Mouse (Mus musculus) lung, adult 10 weeks (tissue): ENCODE results near the gene Dchs1. TPM values are rescaled to one million over a fixed set of nuclear protein-coding genes. Genes with fewer than 3 reads are reported as not detected.

Experiments
- polyA plus RNA-seq: library from polyadenylated mRNA; stranded (reverse); fragments of 350-450 nt; fragmentation: Illumina TruSeq; extraction: RNeasy Lipid Tissue Mini Kit (QIAGEN cat#74804); gene quantifications from one replicate; pipeline ENCODE4 v1.2.3, GENCODE M21; 2014; ENCODE audit warnings: low read depth, low replicate concordance; ENCODE audit not compliant: insufficient read depth

Gene Dchs1
- 1.6 TPM for polyA plus RNA-seq

DNA sequence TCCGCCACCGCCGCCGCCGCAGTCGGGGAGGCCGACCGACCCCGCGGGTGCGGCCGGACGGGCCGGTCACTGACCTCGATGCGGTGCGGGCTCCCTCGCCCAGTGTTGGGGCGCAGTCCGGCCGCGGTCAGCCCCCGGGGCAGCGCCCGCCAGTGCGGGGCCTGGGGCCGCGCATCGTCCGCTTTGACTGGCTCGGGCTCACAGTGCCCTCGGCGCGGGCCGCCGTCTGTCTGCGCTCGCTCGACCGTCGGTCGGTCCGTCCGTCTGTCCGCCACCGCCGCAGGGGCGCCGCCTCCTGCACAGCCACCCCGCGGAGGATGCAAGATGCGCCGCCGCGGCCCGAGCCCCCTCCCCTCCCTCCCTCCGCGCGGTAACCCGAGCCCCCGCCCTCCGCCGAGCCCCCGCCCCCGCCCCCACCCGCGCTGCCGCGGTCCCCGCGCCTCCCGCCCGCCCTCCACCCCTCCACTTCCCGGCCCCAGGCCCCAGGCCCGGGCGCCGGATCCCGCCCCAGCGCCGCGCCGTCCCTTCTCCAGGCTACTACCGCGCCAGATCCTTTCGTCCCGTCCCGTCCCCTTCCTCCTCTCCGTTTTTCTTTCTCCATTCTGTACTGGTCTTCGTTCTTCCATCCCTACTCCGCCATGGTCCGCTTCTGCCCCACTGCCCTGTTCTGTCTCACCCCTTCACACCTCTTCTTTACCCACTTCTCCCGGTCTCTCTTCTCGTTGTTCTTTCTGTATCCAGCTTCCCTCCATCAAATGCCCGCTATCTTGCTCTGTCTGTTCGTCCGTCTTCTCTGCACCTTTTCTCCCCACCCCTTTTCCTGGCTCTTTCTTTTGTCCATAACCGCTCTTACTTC is at the start of gene Dchs1:
Gene Dchs1, minus strand, starts transcription at position 370 of the 856 bp plus-strand sequence.

DNA sequence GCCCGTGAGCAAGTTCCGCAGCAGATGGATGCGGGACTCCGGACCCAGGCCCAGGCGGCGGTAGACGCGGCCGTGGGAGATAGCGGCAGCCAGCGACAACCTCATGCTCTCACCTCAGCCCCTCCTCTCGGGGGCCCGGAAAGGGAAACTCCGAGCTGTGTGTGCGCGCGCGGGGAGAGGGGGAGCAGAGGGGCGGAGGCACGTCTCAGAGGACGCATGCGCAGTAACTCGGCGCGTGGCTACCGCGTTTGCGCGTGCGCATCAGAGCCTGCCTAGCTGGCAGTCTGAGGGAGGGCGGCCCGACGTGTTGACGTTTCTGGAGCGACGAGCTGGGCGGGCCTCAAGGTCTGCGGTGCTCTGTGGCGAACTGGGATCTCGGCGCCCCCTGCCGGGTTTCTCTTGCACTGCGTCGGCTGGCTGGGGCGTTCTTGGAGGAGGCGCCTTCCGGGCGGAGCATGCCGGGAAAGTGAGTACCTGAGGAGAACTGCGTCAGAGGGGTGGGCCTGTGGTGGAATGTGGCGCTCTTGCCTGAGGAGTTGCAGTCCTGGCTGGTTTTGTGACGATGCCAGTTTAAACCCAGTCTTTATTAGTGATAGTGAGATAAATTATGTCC is 23.5 kb upstream of the Dchs1 start, which contains the start of gene Mrpl17:
Gene Mrpl17, minus strand, starts transcription at position 223 of the 613 bp plus-strand sequence.

GRCm38 (mm10) chr7:105751491-105752433 is 35.7 kb downstream of the Dchs1 start, which contains the start of gene Tpp1:
Tpp1 (minus strand) TSS chr7:105752235.

GRCm38 (mm10) chr7:105743926-105744590 is 43.4 kb downstream of the Dchs1 start, which contains the start of gene Taf10:
Taf10 (minus strand) TSS chr7:105744361.

GRCm38 (mm10) chr7:105736911-105737521 is 50.4 kb downstream of the Dchs1 start, which contains the start of gene Rrp8:
Rrp8 (minus strand) TSS chr7:105737385.

DNA sequence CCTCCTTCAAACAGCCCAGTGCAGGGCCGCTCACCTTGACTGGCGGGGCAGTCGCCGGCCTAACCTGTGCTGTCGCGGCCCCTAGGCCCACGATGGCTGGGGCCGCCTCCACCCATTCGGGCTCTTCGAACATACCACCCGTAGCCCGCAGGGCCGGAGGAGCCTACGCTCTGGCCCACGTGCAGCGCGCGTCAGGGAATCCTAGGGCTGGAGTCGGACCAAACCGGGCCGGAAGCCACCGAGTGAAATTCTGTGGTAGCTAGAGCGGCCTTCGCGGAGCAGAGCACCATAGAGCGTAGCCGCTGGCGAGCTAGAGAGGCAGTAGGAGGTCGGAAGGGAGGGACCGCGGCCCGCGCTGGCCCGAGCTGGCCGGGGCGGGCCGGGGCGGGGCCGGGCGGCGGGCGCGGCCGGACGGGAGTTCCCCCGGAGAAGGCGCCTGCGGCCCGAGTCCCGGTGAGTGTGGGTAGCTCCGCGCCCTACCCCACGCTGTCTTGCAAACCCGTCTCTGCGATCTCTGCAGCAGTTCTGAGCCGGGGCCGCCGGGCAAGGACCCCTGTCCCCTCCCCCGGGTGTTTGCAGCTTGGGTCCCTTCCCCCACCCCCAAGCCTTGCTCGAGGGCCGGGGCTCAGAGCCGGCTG is 51.1 kb downstream of the Dchs1 start, which contains the start of gene Ilk:
Gene Ilk, plus strand, starts transcription at position 329 of the 638 bp plus-strand sequence.

Other genes starting within 250 kb of the Dchs1 start
- gene Smpd1, start 233.3 kb downstream of the Dchs1 start, polyA plus RNA-seq = 50.9 TPM
- 47.5 TPM for gene Apbb1, start 206.0 kb downstream of the Dchs1 start, polyA plus RNA-seq
- gene Hpx, start 187.5 kb downstream of the Dchs1 start, polyA plus RNA-seq = 1.7 TPM
- gene Trim3, start 154.1 kb downstream of the Dchs1 start, polyA plus RNA-seq = 57.8 TPM
- gene Timm10b, start 147.6 kb downstream of the Dchs1 start, polyA plus RNA-seq = 129 TPM
- 29.0 TPM for gene Arfip2, start 147.2 kb downstream of the Dchs1 start, polyA plus RNA-seq
- gene Gm45799, start 147.1 kb downstream of the Dchs1 start, polyA plus RNA-seq = 16.7 TPM
- 0.89 TPM for gene Dnhd1, start 136.8 kb downstream of the Dchs1 start, polyA plus RNA-seq
- 157 TPM for gene Ilk, start 51.1 kb downstream of the Dchs1 start, polyA plus RNA-seq
- gene Rrp8, start 50.3 kb downstream of the Dchs1 start, polyA plus RNA-seq = 10.1 TPM
- 159 TPM for gene Taf10, start 43.3 kb downstream of the Dchs1 start, polyA plus RNA-seq
- gene Tpp1, start 35.4 kb downstream of the Dchs1 start, polyA plus RNA-seq = 42.1 TPM
- 137 TPM for gene Mrpl17, start 23.4 kb upstream of the Dchs1 start, polyA plus RNA-seq
- gene Gm4070, start 166.3 kb upstream of the Dchs1 start, polyA plus RNA-seq = 9.1 TPM